Mouse (Mus musculus): ENCODE measurements around the gene Rel. TPM values are rescaled to one million over a fixed set of nuclear protein-coding genes. Genes with fewer than 3 reads are reported as not detected.
A peak's percentile ranks its signal among the peaks of the same experiment; 100 is the strongest.

Gene Rel
- 2.1 and 2.3 TPM in 2 replicates for total RNA-seq (2014; rRNA removed)
- 1.3 TPM in 2 replicates for polyA plus RNA-seq (2012; rRNA removed)

GRCm38 (mm10) chr11:23770760-23771506 lies at the start of gene Rel:
Gene Rel, minus strand, starts transcription at chr11:23770970.
- TF ChIP-seq CTCF (IDR thresholded peaks at IDR 0.05; ENCODE audit: low read depth, low read length) (no peak), POLR2A (IDR thresholded peaks at IDR 0.05; ENCODE audit: extremely low read depth, insufficient read depth, low read length) (peak; percentile 40; the same call in 1 of the 2 replicates)
- Histone ChIP-seq H3K27ac (replicated peaks; ENCODE audit: insufficient read depth, low read depth, low read length) (peak within 1 kb of the TSS; percentile 100), H3K36me3 (ENCODE audit: control insufficient read depth, insufficient read depth, low read length) (no peaks in the 10 kb centered on the region), H3K27me3 (ENCODE audit: control insufficient read depth, insufficient read depth, low read length) (no peaks in the 10 kb centered on the region), H3K9ac (ENCODE audit: low read depth, low read length) (peak within 1 kb of the TSS; percentile 99), H3K4me1 (ENCODE audit: control insufficient read depth, insufficient read depth, low read length) (peaks cover 3% of the 10 kb centered on the region; the same call in 1 of the 2 replicates), H3K79me2 (ENCODE audit: control insufficient read depth, insufficient read depth, low read length) (peaks cover 2% of the 10 kb centered on the region; the same call in 1 of the 2 replicates), H3K4me3 (ENCODE audit: insufficient read depth, low read depth, low read length) (peak within 1 kb of the TSS; percentile 98)
- peak; percentile 85 for DNase-seq (ENCODE audit: extremely low read depth, low read depth, low spot score)
- under 1% methylated on average over 79 of the region's 88 CpGs for WGBS

GRCm38 (mm10) chr11:23818745-23819144 lies 48.0 kb upstream of the Rel start:
- H3K4me1 ChIP-seq (ENCODE audit: control insufficient read depth, insufficient read depth, low read length) = no peaks in the 10 kb centered on the region

DNA sequence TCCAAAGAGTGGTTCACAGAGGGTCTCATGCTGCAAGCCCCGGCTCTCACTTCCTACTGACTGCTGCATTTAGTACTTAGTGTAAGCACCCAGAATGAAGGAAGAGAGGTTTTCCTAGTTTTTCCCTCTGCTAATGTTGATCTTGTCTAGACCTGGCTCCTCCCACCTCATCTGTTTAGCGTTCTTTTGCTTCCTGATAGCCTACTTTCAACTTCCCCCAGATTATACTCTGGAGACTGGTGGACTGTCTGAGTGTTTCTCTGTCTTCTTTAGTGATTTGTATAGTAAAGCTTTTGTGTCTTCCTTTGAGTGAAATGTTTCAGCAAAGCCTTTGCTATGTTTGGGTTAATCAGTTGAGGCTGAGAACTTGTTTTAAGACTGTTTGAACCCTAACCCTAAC lies 40.0 kb upstream of the Rel start:
- DNase-seq (ENCODE audit: extremely low read depth, low read depth, low spot score) = peak; percentile 8
- no peaks in the 10 kb centered on the region for H3K4me1 ChIP-seq (ENCODE audit: control insufficient read depth, insufficient read depth, low read length)
- no peaks in the 10 kb centered on the region for H3K27me3 ChIP-seq (ENCODE audit: control insufficient read depth, insufficient read depth, low read length)
- H3K9ac ChIP-seq (ENCODE audit: low read depth, low read length) = no peak overlapping the region
- no peaks in the 10 kb centered on the region for H3K36me3 ChIP-seq (ENCODE audit: control insufficient read depth, insufficient read depth, low read length)
- no peak overlapping the region for H3K27ac ChIP-seq (replicated peaks; ENCODE audit: insufficient read depth, low read depth, low read length)
- no peak for TF ChIP-seq POLR2A (IDR thresholded peaks at IDR 0.05; ENCODE audit: extremely low read depth, insufficient read depth, low read length)
- no peaks in the 10 kb centered on the region for H3K79me2 ChIP-seq (ENCODE audit: control insufficient read depth, insufficient read depth, low read length)
- no peak overlapping the region for H3K4me3 ChIP-seq (ENCODE audit: insufficient read depth, low read depth, low read length)
- 49% methylated on average over 2 of the region's 2 CpGs for WGBS

More at GRCm38 (mm10) chr11:23818745-23819144, 48.0 kb upstream of the Rel start:
- H3K79me2 ChIP-seq (ENCODE audit: control insufficient read depth, insufficient read depth, low read length) = no peaks in the 10 kb centered on the region
- H3K27ac ChIP-seq (replicated peaks; ENCODE audit: insufficient read depth, low read depth, low read length) = no peak overlapping the region
- WGBS = 81% methylated on average over 1 of the region's 1 CpGs
- no peak overlapping the region for H3K9ac ChIP-seq (ENCODE audit: low read depth, low read length)
- no peaks in the 10 kb centered on the region for H3K36me3 ChIP-seq (ENCODE audit: control insufficient read depth, insufficient read depth, low read length)
- no peaks in the 10 kb centered on the region for H3K27me3 ChIP-seq (ENCODE audit: control insufficient read depth, insufficient read depth, low read length)
- H3K4me3 ChIP-seq (ENCODE audit: insufficient read depth, low read depth, low read length) = no peak overlapping the region
- no peak for DNase-seq (ENCODE audit: extremely low read depth, low read depth, low spot score)
- TF ChIP-seq POLR2A (IDR thresholded peaks at IDR 0.05; ENCODE audit: extremely low read depth, insufficient read depth, low read length) (no peak), CTCF (IDR thresholded peaks at IDR 0.05; ENCODE audit: low read depth, low read length) (no peak)

DNA sequence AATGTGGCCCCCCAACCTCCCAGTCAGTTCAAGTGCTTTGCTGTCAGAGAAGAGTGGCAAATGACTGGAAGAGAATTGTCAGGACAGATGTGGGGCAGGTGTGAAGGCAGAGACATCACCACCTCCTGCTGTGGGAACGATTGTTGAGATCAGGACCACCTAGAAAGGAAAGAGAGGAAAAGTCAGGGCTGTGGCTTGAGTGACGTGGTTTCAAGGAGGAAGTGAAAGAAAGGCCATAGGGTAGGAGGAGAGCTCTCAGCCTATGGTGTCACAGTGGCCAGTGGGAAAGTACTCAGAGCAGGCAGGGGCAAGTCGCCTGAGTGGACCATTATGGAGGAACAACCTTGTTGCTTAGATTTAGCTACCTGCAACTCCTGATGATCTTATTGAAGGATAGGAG lies 34.9 kb upstream of the Rel start:
- no peaks in the 10 kb centered on the region for H3K4me1 ChIP-seq (ENCODE audit: control insufficient read depth, insufficient read depth, low read length)
- H3K36me3 ChIP-seq (ENCODE audit: control insufficient read depth, insufficient read depth, low read length) = no peaks in the 10 kb centered on the region
- no peaks in the 10 kb centered on the region for H3K79me2 ChIP-seq (ENCODE audit: control insufficient read depth, insufficient read depth, low read length)
- WGBS = 78% methylated on average over 3 of the region's 3 CpGs
- H3K27me3 ChIP-seq (ENCODE audit: control insufficient read depth, insufficient read depth, low read length) = no peaks in the 10 kb centered on the region
- no peak overlapping the region for H3K27ac ChIP-seq (replicated peaks; ENCODE audit: insufficient read depth, low read depth, low read length)
- TF ChIP-seq CTCF (IDR thresholded peaks at IDR 0.05; ENCODE audit: low read depth, low read length) (no peak), POLR2A (IDR thresholded peaks at IDR 0.05; ENCODE audit: extremely low read depth, insufficient read depth, low read length) (no peak)
- no peak for DNase-seq (ENCODE audit: extremely low read depth, low read depth, low spot score)
- no peak overlapping the region for H3K9ac ChIP-seq (ENCODE audit: low read depth, low read length)
- no peak overlapping the region for H3K4me3 ChIP-seq (ENCODE audit: insufficient read depth, low read depth, low read length)

- Histone ChIP-seq H3K36me3 (ENCODE audit: control insufficient read depth, insufficient read depth, low read length) (no peaks in the 10 kb centered on the region), H3K9ac (ENCODE audit: low read depth, low read length) (no peak overlapping the region), H3K27ac (replicated peaks; ENCODE audit: insufficient read depth, low read depth, low read length) (no peak overlapping the region), H3K79me2 (ENCODE audit: control insufficient read depth, insufficient read depth, low read length) (no peaks in the 10 kb centered on the region), H3K27me3 (ENCODE audit: control insufficient read depth, insufficient read depth, low read length) (no peaks in the 10 kb centered on the region), H3K4me1 (ENCODE audit: control insufficient read depth, insufficient read depth, low read length) (no peaks in the 10 kb centered on the region), H3K4me3 (ENCODE audit: insufficient read depth, low read depth, low read length) (no peak overlapping the region)
- no peak for DNase-seq (ENCODE audit: extremely low read depth, low read depth, low spot score)
- TF ChIP-seq CTCF (IDR thresholded peaks at IDR 0.05; ENCODE audit: low read depth, low read length) (no peak), POLR2A (IDR thresholded peaks at IDR 0.05; ENCODE audit: extremely low read depth, insufficient read depth, low read length) (no peak)
- WGBS = 76% methylated on average over 7 of the region's 7 CpGs
Measured at GRCm38 (mm10) chr11:23803136-23803535, 32.4 kb upstream of the Rel start.

DNA sequence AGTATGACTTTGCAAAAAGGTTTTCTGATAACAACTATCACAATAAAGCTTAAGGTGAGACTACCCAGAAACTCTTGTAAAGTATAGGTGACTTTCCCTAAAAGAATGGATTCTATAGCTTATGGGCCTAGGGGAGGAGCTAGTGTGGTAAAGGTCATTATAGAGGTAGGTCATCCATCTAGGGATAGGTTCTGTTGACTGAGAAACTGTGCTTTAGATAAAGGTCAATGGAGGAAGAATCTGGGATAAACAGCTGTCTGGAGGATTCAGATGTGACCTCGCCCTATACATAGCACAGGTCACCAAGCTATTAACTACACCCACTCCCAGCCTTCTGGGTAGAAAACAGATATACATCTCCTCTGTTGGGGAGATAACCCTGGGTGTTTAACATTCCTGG lies 31.5 kb upstream of the Rel start:
- TF ChIP-seq POLR2A (IDR thresholded peaks at IDR 0.05; ENCODE audit: extremely low read depth, insufficient read depth, low read length) = no peak
- TF ChIP-seq CTCF (IDR thresholded peaks at IDR 0.05; ENCODE audit: low read depth, low read length) = no peak

More for the DNA sequence above, 31.5 kb upstream of the Rel start:
- WGBS = 97% methylated on average over 1 of the region's 1 CpGs
- H3K36me3 ChIP-seq (ENCODE audit: control insufficient read depth, insufficient read depth, low read length) = no peaks in the 10 kb centered on the region
- no peak overlapping the region for H3K9ac ChIP-seq (ENCODE audit: low read depth, low read length)
- no peaks in the 10 kb centered on the region for H3K79me2 ChIP-seq (ENCODE audit: control insufficient read depth, insufficient read depth, low read length)
- no peak for DNase-seq (ENCODE audit: extremely low read depth, low read depth, low spot score)
- H3K4me3 ChIP-seq (ENCODE audit: insufficient read depth, low read depth, low read length) = no peak overlapping the region
- H3K27ac ChIP-seq (replicated peaks; ENCODE audit: insufficient read depth, low read depth, low read length) = no peak overlapping the region
- no peaks in the 10 kb centered on the region for H3K27me3 ChIP-seq (ENCODE audit: control insufficient read depth, insufficient read depth, low read length)
- H3K4me1 ChIP-seq (ENCODE audit: control insufficient read depth, insufficient read depth, low read length) = no peaks in the 10 kb centered on the region

All from liver, adult 2 months (tissue).